Mouse (Mus musculus) common myeloid progenitor, adult 5-6 weeks (primary cell): ENCODE data around the gene Serpinb8. TPM values are rescaled to one million over a fixed set of nuclear protein-coding genes. Genes with fewer than 3 reads are reported as not detected.

Experiments
- ATAC-seq: replicated peaks from 2 replicates; pipeline ENCODE4 v1.8.0; 2016; ENCODE audit warnings: low read depth, mild to moderate bottlenecking, moderate TSS enrichment, inconsistent platforms; ENCODE audit not compliant: poor library complexity, severe bottlenecking
- total RNA-seq: library from RNA; stranded (forward); fragments of 200-1000, 187-1606 nt; gene quantifications from 2 replicates; pipeline ENCODE4 v1.2.3, GENCODE M21; 2017

The Serpinb8 gene
- total RNA-seq, 1 experiment from 2014 or later, result 0.55 TPM

DNA sequence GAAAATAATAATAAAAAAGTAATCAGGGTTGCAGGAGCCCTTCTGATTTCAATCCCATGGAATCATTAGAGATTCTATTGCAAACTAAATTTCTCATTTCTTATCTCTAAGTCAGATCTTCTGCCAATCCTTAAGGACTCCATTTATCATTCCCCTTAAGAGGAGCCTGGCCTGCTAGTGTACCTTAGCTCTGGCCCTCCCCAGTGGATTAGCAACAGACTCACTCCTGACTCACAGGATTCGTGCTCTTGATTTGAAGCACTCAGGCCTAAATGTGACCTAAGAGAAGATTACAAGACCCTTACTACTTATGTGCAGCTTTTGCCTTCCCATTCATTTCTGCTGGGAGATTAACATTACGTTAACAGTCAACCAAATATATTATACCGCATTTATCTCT lies 48.7 kb downstream of the Serpinb8 start:
- ATAC-seq, result no peak

DNA sequence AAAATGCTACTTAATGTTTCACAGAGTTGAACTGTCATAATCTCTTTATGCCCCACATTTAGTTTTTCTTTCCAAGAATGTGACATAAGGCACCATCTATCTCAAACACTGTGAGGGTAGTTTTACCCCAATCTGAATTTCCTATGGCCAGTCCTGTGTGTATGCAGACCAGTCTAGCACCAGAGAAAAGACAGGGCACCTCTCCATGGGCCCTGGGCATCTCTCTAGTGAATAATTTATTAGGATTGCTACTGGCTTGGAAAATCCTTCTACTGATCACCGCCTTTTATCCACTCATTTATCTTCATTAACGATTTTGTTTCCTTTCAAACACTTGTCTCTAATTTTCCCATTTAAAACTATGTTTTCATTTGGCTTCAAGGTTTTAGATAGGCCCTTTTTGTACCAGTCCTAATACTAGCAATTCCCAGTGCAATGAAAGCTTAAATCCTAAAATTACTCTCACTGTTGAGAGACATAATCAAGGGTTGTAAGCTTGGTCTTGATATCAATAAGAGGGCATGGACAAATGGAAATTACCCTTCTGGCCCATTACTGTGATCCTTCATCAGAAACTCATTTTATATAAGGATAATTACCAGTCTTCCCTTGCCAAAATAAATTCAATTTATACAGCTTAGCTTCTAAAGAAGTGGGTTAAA lies 52.8 kb downstream of the Serpinb8 start:
- ATAC-seq, result no peak

DNA sequence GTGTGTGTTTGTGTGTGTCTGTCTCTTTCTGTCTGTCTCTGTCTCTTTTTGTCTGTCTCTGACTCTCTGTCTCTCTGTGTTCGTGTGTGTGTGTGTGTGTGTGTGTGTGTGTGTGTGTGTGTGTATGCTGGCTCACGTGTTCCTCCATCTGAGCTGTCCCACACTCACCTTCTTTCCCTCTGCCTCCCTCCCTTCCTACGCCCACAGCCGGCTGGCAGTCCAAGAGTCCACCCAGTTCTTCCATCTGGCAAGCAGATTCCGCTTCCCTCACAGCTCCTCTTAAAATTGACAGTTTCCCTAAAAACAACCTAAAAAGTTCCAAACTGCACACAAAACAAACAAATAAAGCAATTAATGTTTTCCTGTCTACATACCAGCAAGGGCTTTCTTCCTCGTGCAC lies 55.3 kb downstream of the Serpinb8 start:
- no peak for ATAC-seq

DNA sequence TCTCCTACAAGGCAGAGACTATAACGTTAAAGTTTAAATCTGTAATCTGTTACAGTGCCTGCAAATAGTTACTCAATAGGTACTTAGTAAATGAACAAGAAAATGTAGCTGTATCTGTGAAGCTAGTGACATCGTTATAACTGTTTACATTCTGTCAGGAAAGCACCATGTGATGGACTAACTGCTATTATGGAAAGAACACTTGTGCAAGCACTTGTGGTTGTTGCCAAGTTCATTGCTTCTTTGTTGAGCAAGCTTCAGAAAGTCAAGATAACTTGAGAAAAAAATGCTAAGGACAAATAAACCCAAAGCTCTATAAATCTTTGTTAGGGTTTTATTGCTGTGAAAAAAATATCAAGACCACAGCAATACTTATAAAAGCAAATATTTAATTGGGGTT lies 67.9 kb downstream of the Serpinb8 start:
- ATAC-seq, result no peak

Other genes starting within 250 kb of the Serpinb8 start
- not detected in 2 replicates for gene Serpinb11, start 228.8 kb upstream of the Serpinb8 start, total RNA-seq
- gene Serpinb7, start 190.4 kb upstream of the Serpinb8 start, total RNA-seq, result not detected in 2 replicates
- not detected in 2 replicates for gene Serpinb2, start 78.6 kb upstream of the Serpinb8 start, total RNA-seq